Mouse (Mus musculus) cerebellum, adult 8-10 months (tissue): ENCODE results near the gene Fkbp15.

Experiments used
- DNase-seq: peaks from one replicate; pipeline ENCODE4 v3.0.0; 2022

Fkbp15 gene

DNA sequence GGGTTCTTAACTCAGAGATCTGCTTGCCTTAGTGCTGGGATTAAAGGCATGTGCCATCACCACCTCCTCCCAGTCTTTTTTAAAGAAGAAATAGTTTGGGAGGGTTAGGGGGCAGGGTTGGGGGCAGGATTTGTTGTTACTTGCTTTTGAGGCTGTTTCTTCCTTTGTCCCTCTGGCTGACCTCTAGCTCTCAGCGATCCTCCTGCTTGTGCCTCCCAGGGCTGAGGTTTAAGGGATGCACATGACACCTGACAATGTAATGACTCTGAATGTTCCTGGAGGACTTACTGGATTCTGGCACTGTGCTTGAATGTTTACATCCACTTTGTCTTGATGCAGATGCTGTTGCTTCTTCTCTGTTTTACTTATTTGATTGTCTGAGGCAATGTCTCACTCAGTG lies 12.1 kb upstream of the Fkbp15 start:
- DNase-seq = no peak

- no peak for DNase-seq
These were observed 8.7 kb upstream of the Fkbp15 start for GRCm38 (mm10) chr4:62369091-62369490.

DNA sequence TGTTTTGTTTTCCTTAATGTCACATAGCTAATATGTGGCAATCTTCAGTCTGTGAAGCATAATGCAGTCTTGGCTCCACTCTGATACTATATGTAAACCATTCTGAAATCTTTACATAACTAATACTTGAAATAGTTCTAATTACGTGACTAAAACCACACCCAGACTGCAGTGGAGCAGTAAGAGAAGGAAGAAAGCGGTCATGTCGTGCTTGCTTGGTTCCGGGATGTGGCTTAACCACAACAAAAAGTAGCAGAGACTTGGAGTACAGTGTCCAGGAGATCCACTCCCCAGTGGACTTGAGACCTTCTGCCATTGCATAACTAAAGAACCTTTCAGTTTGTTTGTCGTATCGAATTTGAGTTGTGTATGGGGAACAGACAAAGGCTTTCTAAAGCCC lies 7.2 kb upstream of the Fkbp15 start:
- no peak for DNase-seq

DNA sequence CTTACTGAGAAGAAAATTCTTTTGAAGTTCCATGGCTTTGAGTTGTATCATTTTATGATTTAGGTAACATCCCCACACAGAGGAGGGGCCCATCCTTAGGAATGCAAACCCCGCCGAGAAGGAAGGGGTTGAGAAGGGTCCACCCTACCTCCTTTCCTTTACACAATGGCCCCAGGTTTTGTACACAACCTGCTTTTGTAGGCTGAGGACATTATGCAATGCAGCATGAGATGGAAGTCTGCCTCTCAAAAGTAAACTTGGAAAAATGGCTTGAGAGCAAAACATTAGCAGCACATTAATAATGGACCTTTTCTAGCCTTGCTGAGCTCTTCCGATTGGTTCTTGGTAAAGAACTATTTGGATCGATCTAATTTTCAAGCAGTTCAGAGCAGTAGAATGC lies 5.9 kb upstream of the Fkbp15 start:
- DNase-seq = no peak

DNA sequence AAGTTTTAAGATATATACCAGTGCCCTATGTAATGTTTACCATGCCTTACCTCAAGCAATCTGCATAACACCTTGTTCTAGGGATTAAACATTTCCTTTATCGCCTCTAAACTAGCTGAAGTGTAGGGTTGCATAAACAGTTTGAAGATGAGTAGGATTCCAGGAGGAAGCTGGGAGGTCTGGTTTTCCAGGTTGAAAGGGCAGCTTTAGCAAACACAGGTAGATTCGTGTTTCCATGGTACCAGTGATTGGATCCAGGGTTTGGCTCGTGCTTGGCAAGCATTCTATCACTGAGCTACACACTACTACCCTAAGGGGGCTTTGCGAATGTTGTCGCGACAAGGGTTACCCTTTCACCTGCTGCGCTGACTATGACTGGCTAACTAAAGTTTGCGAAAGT lies 4.0 kb upstream of the Fkbp15 start:
- no peak for DNase-seq

- no peak for DNase-seq
These were observed 2.1 kb upstream of the Fkbp15 start for GRCm38 (mm10) chr4:62362437-62362836.

DNA sequence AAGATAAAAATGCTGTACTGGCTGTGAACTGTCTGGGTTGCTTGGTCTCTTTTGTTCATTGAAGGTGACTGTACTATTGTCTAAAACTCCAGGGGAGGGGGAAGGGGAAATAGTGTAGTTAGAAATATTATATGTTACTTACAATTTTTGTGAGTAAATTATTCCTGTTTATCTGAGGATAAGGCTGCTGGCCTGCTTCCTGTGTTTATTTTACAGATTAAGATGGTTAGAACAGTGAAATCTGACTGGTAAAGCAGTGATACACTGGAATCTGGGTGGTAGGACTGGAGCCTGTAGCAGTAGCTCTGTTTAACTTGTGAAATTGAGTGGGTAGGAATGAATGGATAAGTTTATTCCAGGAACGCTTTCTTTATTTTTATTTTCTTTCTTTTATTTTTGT lies 1.6 kb upstream of the Fkbp15 start:
- no peak for DNase-seq

- DNase-seq = no peak
These were observed 1.2 kb upstream of the Fkbp15 start for GRCm38 (mm10) chr4:62361571-62361970.

DNA sequence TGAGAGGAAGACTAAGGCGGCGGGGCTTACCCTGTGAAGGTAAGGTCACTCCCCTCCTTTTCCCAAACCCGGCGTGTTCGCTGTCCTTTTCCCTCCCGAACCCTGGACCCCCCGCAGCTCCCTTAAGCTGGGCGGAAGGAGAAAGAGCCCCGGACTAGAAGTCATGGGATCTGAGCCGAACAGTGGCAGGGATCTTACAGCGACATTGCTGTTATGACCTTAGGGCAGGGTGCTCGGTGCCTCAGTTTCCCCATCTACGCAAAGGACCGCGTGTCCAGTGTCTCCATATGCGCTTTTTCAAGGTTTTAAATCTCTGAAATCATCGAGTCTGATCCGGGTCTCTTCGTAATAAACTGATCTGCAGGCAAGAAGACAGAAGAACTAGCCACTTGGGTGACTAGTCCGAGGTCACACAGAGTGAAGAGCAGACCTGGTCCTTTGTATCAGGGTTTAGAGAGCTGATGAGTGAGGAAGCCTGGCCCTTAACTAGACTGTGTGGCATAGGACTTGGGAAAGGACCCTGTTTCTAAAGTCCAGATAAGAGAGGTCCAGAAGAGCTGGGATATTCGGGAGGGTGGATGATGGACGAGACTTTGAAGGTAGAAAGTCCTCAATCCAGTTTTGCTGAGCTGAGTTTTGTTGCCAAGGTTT lies 582 bp upstream of the Fkbp15 start:
- no peak for DNase-seq

DNA sequence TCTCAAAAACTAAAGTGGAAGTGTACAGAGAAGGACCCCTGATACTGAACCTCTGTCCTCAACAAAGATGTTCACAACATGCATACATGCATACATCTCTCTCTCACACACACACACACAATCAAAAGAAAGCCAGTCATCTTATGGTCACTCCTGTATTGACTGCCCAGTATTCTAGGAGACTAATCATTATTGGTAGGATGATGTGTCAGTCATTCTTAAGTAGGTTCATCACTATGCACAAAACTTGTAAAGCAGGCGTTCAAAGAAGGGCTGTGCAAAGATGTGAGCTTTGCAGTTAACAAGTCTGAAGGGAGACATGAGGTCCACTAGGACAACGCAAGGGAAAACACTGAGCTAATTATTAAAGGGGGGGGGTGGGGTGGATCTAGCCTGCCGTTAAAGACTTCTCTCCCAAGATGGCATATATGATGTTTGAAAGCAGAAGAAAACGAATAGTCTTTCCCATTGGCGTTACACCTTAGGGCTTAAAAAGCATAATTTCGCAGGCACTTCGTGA lies 1.0 kb downstream of the Fkbp15 start:
- no peak for DNase-seq

- no peak for DNase-seq
These were observed 2.7 kb downstream of the Fkbp15 start for GRCm38 (mm10) chr4:62357631-62358148.

DNA sequence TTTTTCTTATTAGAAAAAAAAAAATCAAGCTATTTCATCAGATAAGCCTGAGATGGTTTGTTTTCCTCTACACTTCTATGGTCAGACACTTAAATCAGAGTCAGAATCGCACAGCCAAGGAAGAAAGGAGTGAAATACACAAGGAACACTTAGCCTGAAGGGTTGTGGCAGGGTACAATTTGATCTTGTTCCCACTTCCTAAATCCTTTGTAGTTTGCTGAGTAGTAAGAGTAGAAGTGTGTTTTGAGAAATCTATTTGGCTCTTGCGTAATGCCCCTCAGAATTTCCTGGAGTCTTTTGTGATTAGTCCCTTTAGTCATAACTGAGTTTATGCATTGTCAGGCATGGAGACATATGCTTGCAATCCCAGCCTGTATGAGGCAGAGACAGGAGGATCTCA lies 11.0 kb downstream of the Fkbp15 start:
- no peak for DNase-seq

- DNase-seq = no peak
These were observed 12.0 kb downstream of the Fkbp15 start for GRCm38 (mm10) chr4:62348329-62348705.

GRCm38 (mm10) chr4:62347605-62348328 lies 12.6 kb downstream of the Fkbp15 start:
- no peak for DNase-seq

DNA sequence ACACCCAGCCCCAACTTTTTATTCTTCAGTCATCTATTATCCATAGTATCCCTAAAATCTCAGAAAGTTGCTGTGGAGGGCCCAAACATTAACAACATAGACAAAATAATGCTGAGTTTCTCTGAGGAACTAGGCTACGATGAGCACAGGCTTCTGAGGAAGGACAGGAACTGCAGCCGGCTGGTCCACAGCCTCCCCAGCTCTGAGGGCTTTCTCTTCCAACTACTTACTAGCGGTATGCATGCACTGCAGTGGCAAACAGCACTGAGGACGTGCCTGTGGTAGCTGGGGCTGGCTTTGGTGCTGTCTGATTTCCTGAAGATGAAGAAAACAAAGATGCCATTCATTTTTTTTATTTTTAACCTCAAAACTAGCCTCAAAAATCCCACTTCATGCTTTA lies 14.5 kb downstream of the Fkbp15 start:
- no peak for DNase-seq

GRCm38 (mm10) chr4:62344000-62344399 lies 16.3 kb downstream of the Fkbp15 start:
- DNase-seq = no peak

GRCm38 (mm10) chr4:62338536-62338935 lies 21.8 kb downstream of the Fkbp15 start:
- no peak for DNase-seq

- DNase-seq = no peak
These were observed 28.4 kb downstream of the Fkbp15 start for GRCm38 (mm10) chr4:62331977-62332376.

GRCm38 (mm10) chr4:62328941-62329660 lies 31.2 kb downstream of the Fkbp15 start:
- DNase-seq = no peak

DNA sequence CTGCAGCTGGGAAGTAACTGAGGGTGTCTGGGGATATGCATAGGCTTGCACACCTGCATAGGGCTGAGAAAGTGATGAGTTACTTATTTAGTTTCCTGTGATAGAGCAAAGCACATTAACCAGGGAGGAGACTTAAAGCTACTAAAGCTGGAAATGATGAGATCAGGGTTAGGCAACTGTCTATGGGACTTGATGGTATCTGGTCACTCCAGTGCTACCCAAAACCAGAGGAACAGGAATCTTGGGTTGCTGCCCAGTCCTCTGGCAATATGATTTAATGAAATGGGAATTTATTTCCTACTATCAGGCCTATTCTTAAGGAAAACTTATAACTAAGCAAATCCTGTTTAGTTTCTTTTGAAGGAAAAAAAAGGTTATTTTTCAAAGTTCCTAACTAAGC lies 34.2 kb downstream of the Fkbp15 start:
- no peak for DNase-seq

DNA sequence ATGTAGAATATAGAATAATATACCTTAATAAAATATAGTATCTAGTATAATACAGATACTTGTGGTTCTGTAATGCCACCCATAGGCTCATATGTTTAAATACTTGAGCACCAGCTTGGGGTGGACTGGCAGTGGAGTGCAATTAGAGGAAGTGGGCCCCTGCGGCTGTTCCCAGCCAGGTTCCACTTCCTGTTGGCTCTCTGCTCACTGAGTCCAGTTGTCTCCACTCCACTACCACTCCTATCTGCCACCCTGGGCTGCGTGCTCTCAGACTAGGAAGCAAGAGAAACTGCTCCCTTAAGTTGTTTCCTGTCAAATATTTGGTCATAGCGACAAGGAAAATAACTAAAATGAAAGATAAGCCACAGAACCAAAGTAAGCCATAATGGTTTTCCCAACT lies 37.7 kb downstream of the Fkbp15 start:
- no peak for DNase-seq

DNA sequence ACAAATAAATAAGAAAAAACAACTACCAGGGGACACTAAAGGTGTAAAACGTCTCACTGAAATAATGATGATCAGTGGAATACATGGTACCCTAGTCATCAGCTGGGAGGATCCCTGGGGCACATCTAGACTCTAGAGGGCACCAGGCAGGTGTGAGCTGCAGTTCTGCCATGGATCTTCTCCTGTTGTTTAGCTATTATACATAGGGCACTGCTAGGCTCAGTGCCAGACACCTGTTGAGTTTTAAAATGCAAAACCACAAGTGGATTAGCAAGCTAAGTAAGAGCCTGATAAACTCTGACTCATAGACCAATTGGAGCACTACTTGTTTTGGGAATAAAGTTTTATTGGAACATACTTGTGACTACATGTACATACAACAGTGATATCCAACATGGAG lies 42.1 kb downstream of the Fkbp15 start:
- DNase-seq = no peak

GRCm38 (mm10) chr4:62316456-62316855 lies 43.9 kb downstream of the Fkbp15 start:
- no peak for DNase-seq

GRCm38 (mm10) chr4:62314516-62314915 lies 45.8 kb downstream of the Fkbp15 start:
- no peak for DNase-seq
